Mouse (Mus musculus): Measurements from ENCODE around the gene Vmn2r13. TPM values are rescaled to one million over a fixed set of nuclear protein-coding genes. Genes with fewer than 3 reads are reported as not detected.
"Not testable (repeated sequence)": the region's sequence is repeated elsewhere in the genome, so short reads cannot be mapped to it uniquely, and the experiment has no call there.

Vmn2r13 gene
- total RNA-seq (2014; fragmentation: Nextera tagmentation) (not detected in 2 replicates), total RNA-seq (2017) (not detected in 2 replicates)

- ATAC-seq (replicated peaks; ENCODE audit: poor library complexity, severe bottlenecking): not testable (repeated sequence)
Observed at GRCm38 (mm10) chr5:109192099-109192498, at the start of gene Vmn2r13. TSS of gene Vmn2r13 (minus strand) at chr5:109192199.

DNA sequence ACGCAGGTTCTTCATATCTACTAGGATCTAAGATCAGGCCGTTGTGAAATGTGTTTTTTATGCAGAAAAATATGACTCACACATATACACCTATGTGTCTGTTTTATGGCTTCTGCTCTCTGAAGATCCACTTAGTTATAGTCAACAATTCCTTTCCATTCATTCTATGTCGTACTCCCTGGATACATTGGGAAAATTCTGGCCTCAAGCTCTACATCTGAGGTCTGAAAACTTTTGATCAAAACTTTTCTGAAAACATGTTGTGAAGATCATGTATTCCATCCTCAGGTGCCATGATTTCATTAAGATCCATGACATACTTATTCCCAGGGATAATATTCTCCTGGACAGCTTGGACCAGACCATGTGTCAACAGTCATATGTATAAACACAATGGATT, 32.6 kb upstream of the Vmn2r13 start, which contains the start of gene Vmn2r14:
TSS of gene Vmn2r14 (minus strand) at position 101 of the 400 bp plus-strand sequence.
- ATAC-seq (replicated peaks; ENCODE audit: poor library complexity, severe bottlenecking): no peak

DNA sequence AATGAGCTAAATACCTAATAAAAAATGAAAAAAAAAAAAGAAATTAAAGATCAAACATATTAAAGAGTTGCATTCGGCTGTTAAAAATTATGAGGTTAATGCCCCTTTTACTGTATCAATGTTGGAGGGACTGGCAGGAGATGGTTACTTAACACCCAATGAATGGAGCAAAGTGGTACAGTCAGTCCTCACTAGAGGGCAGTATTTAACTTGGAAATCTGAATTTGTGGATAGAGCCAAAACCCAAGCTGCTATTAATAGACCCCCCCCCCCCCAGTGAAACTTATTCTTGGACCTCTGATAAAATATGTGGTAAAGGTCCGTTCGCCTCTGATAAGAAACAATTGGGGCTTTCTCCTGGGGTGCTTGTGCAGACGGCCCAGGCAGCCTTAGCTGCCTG, 25.1 kb downstream of the Vmn2r13 start:
- not testable (repeated sequence) for ATAC-seq (replicated peaks; ENCODE audit: poor library complexity, severe bottlenecking)

- no peak for ATAC-seq (replicated peaks; ENCODE audit: poor library complexity, severe bottlenecking)
Observed at GRCm38 (mm10) chr5:109160121-109160520, 31.9 kb downstream of the Vmn2r13 start.

DNA sequence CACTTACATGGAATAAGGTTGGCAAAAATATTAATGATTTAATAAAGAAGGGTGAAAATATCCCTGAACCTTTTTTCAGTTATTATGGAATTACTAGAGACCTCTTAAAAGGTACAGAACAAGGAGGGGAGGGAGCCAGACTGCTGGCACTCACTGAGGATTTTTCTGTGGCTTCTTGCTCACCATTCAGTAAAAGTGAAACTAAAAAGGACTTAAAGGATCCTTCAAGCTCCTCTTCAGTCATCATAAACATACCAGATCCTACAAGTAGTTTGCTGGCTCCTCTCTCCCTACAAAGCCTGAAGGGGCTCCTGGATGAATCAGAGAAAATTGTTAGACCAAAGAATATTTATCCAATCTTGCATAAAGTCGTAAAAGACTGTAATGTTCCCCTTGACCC, 32.4 kb downstream of the Vmn2r13 start:
- ATAC-seq (replicated peaks; ENCODE audit: poor library complexity, severe bottlenecking): not testable (repeated sequence)

- not testable (repeated sequence) for ATAC-seq (replicated peaks; ENCODE audit: poor library complexity, severe bottlenecking)
Observed at GRCm38 (mm10) chr5:109158488-109159485, 33.2 kb downstream of the Vmn2r13 start.

DNA sequence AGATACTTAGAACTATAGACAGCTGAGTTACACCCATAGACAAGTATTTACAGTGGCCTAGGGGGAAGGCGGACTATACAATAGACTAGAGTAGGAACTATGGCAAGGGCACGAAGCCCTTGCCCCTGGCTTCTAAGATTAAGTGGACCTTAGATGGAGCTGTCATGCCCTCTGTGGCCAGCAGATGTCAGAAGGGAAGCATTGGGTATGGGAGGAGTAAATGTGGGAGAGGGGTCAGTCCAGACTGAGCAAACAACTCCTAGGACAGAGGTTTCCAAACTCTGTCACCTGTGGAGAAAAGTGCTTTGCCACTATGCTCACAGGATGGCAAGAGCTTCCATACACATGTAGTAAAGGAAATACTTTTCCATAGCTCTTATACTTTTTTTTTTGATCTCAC, 52.5 kb downstream of the Vmn2r13 start:
- no peak for ATAC-seq (replicated peaks; ENCODE audit: poor library complexity, severe bottlenecking)

- no peak for ATAC-seq (replicated peaks; ENCODE audit: poor library complexity, severe bottlenecking)
Observed at GRCm38 (mm10) chr5:109136731-109137130, 55.3 kb downstream of the Vmn2r13 start.

Other genes starting within 250 kb of the Vmn2r13 start
- gene Vmn2r10, start 185.7 kb downstream of the Vmn2r13 start, total RNA-seq (2014; fragmentation: Nextera tagmentation): not detected in 2 replicates
- gene Vmn2r10, start 185.7 kb downstream of the Vmn2r13 start, total RNA-seq (2017): not detected in 2 replicates
- gene Vmn2r11, start 132.6 kb downstream of the Vmn2r13 start, total RNA-seq (2014; fragmentation: Nextera tagmentation): not detected in 2 replicates
- gene Vmn2r11, start 132.6 kb downstream of the Vmn2r13 start, total RNA-seq (2017): not detected in 2 replicates
- not detected in 2 replicates for gene Vmn2r12, start 94.2 kb downstream of the Vmn2r13 start, total RNA-seq (2014; fragmentation: Nextera tagmentation)
- gene Vmn2r12, start 94.2 kb downstream of the Vmn2r13 start, total RNA-seq (2017): not detected in 2 replicates
- gene Vmn2r14, start 32.5 kb upstream of the Vmn2r13 start, total RNA-seq (2014; fragmentation: Nextera tagmentation): not detected in 2 replicates
- gene Vmn2r14, start 32.5 kb upstream of the Vmn2r13 start, total RNA-seq (2017): not detected in 2 replicates
- not detected in 2 replicates for gene Vmn2r15, start 105.4 kb upstream of the Vmn2r13 start, total RNA-seq (2014; fragmentation: Nextera tagmentation)
- not detected in 2 replicates for gene Vmn2r15, start 105.4 kb upstream of the Vmn2r13 start, total RNA-seq (2017)
- gene Vmn2r16, start 138.0 kb upstream of the Vmn2r13 start, total RNA-seq (2014; fragmentation: Nextera tagmentation): not detected in 2 replicates
- not detected in 2 replicates for gene Vmn2r16, start 138.0 kb upstream of the Vmn2r13 start, total RNA-seq (2017)
- gene Vmn2r17, start 227.5 kb upstream of the Vmn2r13 start, total RNA-seq (2014; fragmentation: Nextera tagmentation): not detected in 2 replicates
- gene Vmn2r17, start 227.5 kb upstream of the Vmn2r13 start, total RNA-seq (2017): not detected in 2 replicates